Mouse (Mus musculus) gastrocnemius, adult 2 months (tissue): ENCODE measurements around the gene Defa32. TPM values are rescaled to one million over a fixed set of nuclear protein-coding genes. Genes with fewer than 3 reads are reported as not detected.
"Not testable (repeated sequence)": the region's sequence is repeated elsewhere in the genome, so short reads cannot be mapped to it uniquely, and the experiment has no call there.

Source experiments
- DNase-seq: peaks from one replicate; pipeline ENCODE4 v3.0.0; 2022
- H3K27ac ChIP-seq: fragments of 200-600 bp; 2 replicates; pipeline ENCODE4 v1.8.1; 2022; ENCODE audit warnings: mild to moderate bottlenecking
- H3K4me3 ChIP-seq: fragments of 200-600 bp; 2 replicates; pipeline ENCODE4 v1.8.1; 2022; ENCODE audit warnings: mild to moderate bottlenecking, moderate library complexity
- intact Hi-C: fragments of 180-260 bp; cut with DNase I; formaldehyde crosslinking; loops from one replicate; pipeline ENCODE4 v1.15.1; 2025
- long read RNA-seq, 2 experiments: library from polyadenylated mRNA; stranded (forward); transcript quantifications; one replicate each; pipeline ENCODE4 v2.0.0; 2021
- total RNA-seq, 2 experiments: library from RNA; stranded (reverse); gene quantifications; 2 replicates each; pipeline ENCODE4 v1.2.3; 2021

Defa32 gene
- not detected for total RNA-seq
- long read RNA-seq, experiment 1: 0 reads
- long read RNA-seq, experiment 2: 0 reads

DNA sequence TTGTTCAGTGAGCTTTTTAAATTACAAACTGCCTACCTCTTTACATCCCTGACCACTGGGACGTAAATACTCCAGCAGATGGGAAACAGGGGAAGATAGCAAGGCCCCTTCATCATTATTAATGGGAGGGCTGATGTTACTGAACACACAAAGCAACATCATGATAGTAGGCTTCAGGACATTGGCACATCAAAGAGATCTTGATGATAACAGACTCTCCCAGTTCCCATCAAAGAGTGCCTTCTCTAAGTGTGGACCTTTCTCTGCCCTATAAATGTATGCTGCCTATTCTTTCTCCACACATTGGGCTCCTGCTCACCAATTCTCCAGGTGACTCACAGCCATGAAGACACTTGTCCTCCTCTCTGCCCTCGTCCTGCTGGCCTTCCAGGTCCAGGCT, at the start of gene Defa32:
Gene Defa32 (plus strand): TSS at position 301 of the 400 bp plus-strand sequence.
- DNase-seq, H3K4me3 ChIP-seq, H3K27ac ChIP-seq, intact Hi-C loops: not testable (repeated sequence)

DNA sequence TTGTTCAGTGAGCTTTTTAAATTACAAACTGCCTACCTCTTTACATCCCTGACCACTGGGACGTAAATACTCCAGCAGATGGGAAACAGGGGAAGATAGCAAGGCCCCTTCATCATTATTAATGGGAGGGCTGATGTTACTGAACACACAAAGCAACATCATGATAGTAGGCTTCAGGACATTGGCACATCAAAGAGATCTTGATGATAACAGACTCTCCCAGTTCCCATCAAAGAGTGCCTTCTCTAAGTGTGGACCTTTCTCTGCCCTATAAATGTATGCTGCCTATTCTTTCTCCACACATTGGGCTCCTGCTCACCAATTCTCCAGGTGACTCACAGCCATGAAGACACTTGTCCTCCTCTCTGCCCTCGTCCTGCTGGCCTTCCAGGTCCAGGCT, 19.9 kb upstream of the Defa32 start, which contains the start of gene Defa20:
Gene Defa20 (plus strand): TSS at position 301 of the 400 bp plus-strand sequence.
- H3K4me3 ChIP-seq, H3K27ac ChIP-seq, DNase-seq, intact Hi-C loops: not testable (repeated sequence)

DNA sequence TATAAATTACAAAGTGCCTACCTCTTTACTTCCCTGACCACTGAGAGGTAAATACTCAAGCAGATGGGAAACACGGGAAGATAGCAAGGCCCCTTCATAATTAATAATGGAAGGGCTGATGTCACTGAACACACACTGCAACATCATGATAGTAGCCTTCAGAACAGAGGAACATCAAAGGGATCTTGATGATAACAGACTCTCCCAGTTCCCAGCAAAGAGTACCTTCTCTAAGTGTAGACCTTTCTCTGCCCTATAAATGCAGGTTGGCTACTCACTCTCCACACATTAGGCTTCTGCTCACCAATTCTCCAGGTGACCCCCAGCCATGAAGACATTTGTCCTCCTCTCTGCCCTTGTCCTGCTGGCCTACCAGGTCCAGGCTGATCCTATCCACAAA, 36.3 kb downstream of the Defa32 start, which contains the start of gene Defa37:
Gene Defa37 (plus strand): TSS at position 301 of the 400 bp plus-strand sequence.
- H3K4me3 ChIP-seq, DNase-seq, intact Hi-C loops, H3K27ac ChIP-seq: not testable (repeated sequence)

Other genes with a start within 250 kb of the Defa32 start
- gene Defa27, start 213.5 kb upstream of the Defa32 start, total RNA-seq: not detected
- gene Defa29, start 202.0 kb upstream of the Defa32 start, total RNA-seq: not detected
- not detected for gene Defa2, start 150.5 kb upstream of the Defa32 start, total RNA-seq
- gene Defa33, start 137.2 kb upstream of the Defa32 start, total RNA-seq: not detected
- not detected for gene Defa36, start 101.6 kb upstream of the Defa32 start, total RNA-seq
- not detected for gene Gm7849, start 72.5 kb upstream of the Defa32 start, total RNA-seq
- not detected for gene Defa20, start 19.8 kb upstream of the Defa32 start, total RNA-seq
- not detected for gene Defa37, start 36.4 kb downstream of the Defa32 start, total RNA-seq
- not detected for gene Defa28, start 54.0 kb downstream of the Defa32 start, total RNA-seq
- gene Gm7861, start 65.5 kb downstream of the Defa32 start, total RNA-seq: not detected
- gene Defa26, start 89.2 kb downstream of the Defa32 start, total RNA-seq: not detected
- gene Defa17, start 126.7 kb downstream of the Defa32 start, total RNA-seq: not detected
- not detected for gene Defa34, start 136.8 kb downstream of the Defa32 start, total RNA-seq
- not detected for gene AY761184, start 174.6 kb downstream of the Defa32 start, total RNA-seq
- not detected for gene Defa24, start 205.5 kb downstream of the Defa32 start, total RNA-seq